Mouse (Mus musculus) layer of hippocampus, adult 11-12 months (tissue): ENCODE data around the gene Defb9.
"Not testable (repeated sequence)": the region's sequence is repeated elsewhere in the genome, so short reads cannot be mapped to it uniquely, and the experiment has no call there.

Experiments
- DNase-seq: peaks from one replicate; pipeline ENCODE4 v3.0.0; 2022; ENCODE audit warnings: low spot score

Gene Defb9

GRCm38 (mm10) chr8:21885321-21885720 lies at the start of gene Defb9:
Defb9 (minus strand) TSS chr8:21885421.
- DNase-seq, result not testable (repeated sequence)

- DNase-seq, result no peak
Measured at GRCm38 (mm10) chr8:21932610-21933009, 47.4 kb upstream of the Defb9 start, which contains the start of gene Defb15. Defb15 (minus strand) TSS chr8:21932710.

- DNase-seq, result not testable (repeated sequence)
Measured at GRCm38 (mm10) chr8:21930754-21931153, 45.5 kb upstream of the Defb9 start.

- DNase-seq, result peak; percentile 8
Measured at GRCm38 (mm10) chr8:21915625-21916024, 30.4 kb upstream of the Defb9 start.

- no peak for DNase-seq
Measured at GRCm38 (mm10) chr8:21912554-21912953, 27.3 kb upstream of the Defb9 start.

GRCm38 (mm10) chr8:21911931-21912330 lies 26.7 kb upstream of the Defb9 start:
- DNase-seq, result no peak

- not testable (repeated sequence) for DNase-seq
Measured at GRCm38 (mm10) chr8:21906290-21906689, 21.1 kb upstream of the Defb9 start, which contains the start of gene Defb11. Defb11 (minus strand) TSS chr8:21906412.

- not testable (repeated sequence) for DNase-seq
Measured at GRCm38 (mm10) chr8:21858586-21858985, 26.6 kb downstream of the Defb9 start, which contains the start of gene Defb10. Defb10 (plus strand) TSS chr8:21858901.
